ENCODE assay signal across 8 mouse cellular contexts in genomic region chr4:109393902-109394301, GRCm38 (mm10). TPM values are rescaled to one million over a fixed set of nuclear protein-coding genes. Genes with fewer than 3 reads are reported as not detected.
DNase-seq lines count a peak whose midpoint lies in the region; ATAC-seq and TF ChIP-seq lines count a peak whose summit lies in the region.

No protein-coding gene starts in this region.

- peak overlapping the region; percentile 48 for H3K4me3 ChIP-seq in heart, embryonic 10.5 days
- peak overlapping the region; percentile 37 to 60 for H3K4me3 ChIP-seq in MEL (ENCODE audit: control insufficient read depth in 1 of 2, insufficient read depth in 1 of 2, low read depth in 2 of 2, low read length in 2 of 2)
- no peak overlapping the region for H3K4me3 ChIP-seq in neural tube, embryonic 12.5 days

- TF ChIP-seq CTCF in MEL (IDR thresholded peaks at IDR 0.05 in 2 of 3, conservative IDR thresholded peaks at IDR 0.05 in 1 of 3; ENCODE audit: control insufficient read depth in 1 of 3, insufficient read depth in 1 of 3, low read depth in 2 of 3, low read length in 3 of 3, poor library complexity in 1 of 3, severe bottlenecking in 1 of 3): no peak

- TF ChIP-seq POLR2A in MEL (IDR thresholded peaks at IDR 0.05; ENCODE audit: control insufficient read depth in 1 of 2, insufficient read depth in 1 of 2, low read depth in 1 of 2, low read length in 2 of 2, poor library complexity in 1 of 2): no peak

- H3K36me3 ChIP-seq in heart, embryonic 10.5 days: peaks cover 3% of the 10 kb centered on the region; the same call in 1 of the 2 replicates
- H3K36me3 ChIP-seq in MEL (ENCODE audit: control insufficient read depth in 1 of 2, insufficient read depth in 2 of 2, low read length in 2 of 2): peaks cover 0 to 10% of the 10 kb centered on the region in 2 experiments; a peak in 2 of 4 replicates
- no peaks in the 10 kb centered on the region for H3K36me3 ChIP-seq in neural tube, embryonic 12.5 days

- peak overlapping the region; percentile 43 for H3K9ac ChIP-seq in MEL (ENCODE audit: control insufficient read depth, low read depth, low read length, poor library complexity, severe bottlenecking)
- H3K9ac ChIP-seq in neural tube, embryonic 12.5 days: no peak overlapping the region

- no peaks in the 10 kb centered on the region for H3K79me2 ChIP-seq in MEL (ENCODE audit: control insufficient read depth, insufficient read depth, low read length, poor library complexity)

- TF ChIP-seq RAD21 in MEL (IDR thresholded peaks at IDR 0.05; ENCODE audit: low read depth, low read length): no peak

- peaks cover 13% of the 10 kb centered on the region for H3K4me1 ChIP-seq in heart, embryonic 10.5 days
- peaks cover 10 to 21% of the 10 kb centered on the region in 2 experiments; a peak in 3 of 4 replicates for H3K4me1 ChIP-seq in MEL (ENCODE audit: control insufficient read depth in 1 of 2, insufficient read depth in 2 of 2, low read length in 2 of 2)
- peaks cover 8% of the 10 kb centered on the region; the same call in 1 of the 2 replicates for H3K4me1 ChIP-seq in neural tube, embryonic 12.5 days

- peak overlapping the region; percentile 26 for H3K4me2 ChIP-seq in neural tube, embryonic 12.5 days (replicated peaks)

- no peak for TF ChIP-seq EP300 in MEL (IDR thresholded peaks at IDR 0.05; ENCODE audit: low read depth in 1 of 2, low read length in 2 of 2)

- H3K9me3 ChIP-seq in heart, embryonic 10.5 days: no peaks in the 10 kb centered on the region
- no peaks in the 10 kb centered on the region for H3K9me3 ChIP-seq in MEL (replicated peaks; ENCODE audit: insufficient read depth, low read length)
- H3K9me3 ChIP-seq in neural tube, embryonic 12.5 days: no peaks in the 10 kb centered on the region

- peak; percentile 35 for ATAC-seq in granulocyte monocyte progenitor cell, adult 5-6 weeks (replicated peaks; ENCODE audit: poor library complexity, severe bottlenecking)
- ATAC-seq in neural tube, embryonic 12.5 days (ENCODE audit: low FRiP score, low read depth): no peak
- ATAC-seq in inflammation-experienced regulatory T-cells, adult 6 months: no peak

- WGBS in heart, embryonic 10.5 days: 11% methylated on average over 13 of the region's 13 CpGs
- WGBS in neural tube, embryonic 12.5 days: 13% methylated on average over 13 of the region's 13 CpGs

- intact Hi-C loops in heart, postnatal 10 days (cut with DNase I): no loop called here

- 0 out of 2 replicates have a peak, but pooled peaks cover 7% of the 10 kb centered on the region for H3K27me3 ChIP-seq in heart, embryonic 10.5 days (ENCODE audit: insufficient read depth, poor library complexity, severe bottlenecking)
- H3K27me3 ChIP-seq in MEL (ENCODE audit: control insufficient read depth in 1 of 2, insufficient read depth in 2 of 2, low read length in 2 of 2): no peaks in the 10 kb centered on the region
- 0 out of 2 replicates have a peak, but pooled peaks cover 6% of the 10 kb centered on the region for H3K27me3 ChIP-seq in neural tube, embryonic 12.5 days (replicated peaks)

- no peak overlapping the region for H3K27ac ChIP-seq in heart, embryonic 10.5 days
- H3K27ac ChIP-seq in MEL (ENCODE audit: control insufficient read depth, low read depth, low read length): peak overlapping the region; percentile 55
- no peak overlapping the region for H3K27ac ChIP-seq in neural tube, embryonic 12.5 days

- no peak for DNase-seq in heart, embryonic 10.5 days (ENCODE audit: low spot score)
- no peak for DNase-seq in heart, postnatal 10 days
- DNase-seq in MEL (ENCODE audit: low read depth, low spot score): peak; percentile 44
- peak; percentile 74 for DNase-seq in liver
- DNase-seq in frontal cortex, postnatal 10 days (ENCODE audit: low spot score in 2 of 2): no peak

TF ChIP-seq in MEL, 35 proteins besides CTCF, POLR2A, EP300 and RAD21:
- TF ChIP-seq POLR2AphosphoS5 (IDR thresholded peaks at IDR 0.05; ENCODE audit: borderline replicate concordance, low read depth, low read length) (no peak), SMC3 (IDR thresholded peaks at IDR 0.05; ENCODE audit: low read depth, low read length) (no peak), TCF12 (IDR thresholded peaks at IDR 0.05; ENCODE audit: low read depth, low read length) (0 out of 2 replicates have a peak, but pooled peaks have one; percentile 13), NELFE (IDR thresholded peaks at IDR 0.05; ENCODE audit: low read depth, low read length) (0 out of 2 replicates have a peak, but pooled peaks have one; percentile 4), MAX (IDR thresholded peaks at IDR 0.05; ENCODE audit: low read length) (peak; percentile 31; the same call in 1 of the 2 replicates), POLR2AphosphoS2 (IDR thresholded peaks at IDR 0.05; ENCODE audit: low read length) (no peak)
TF ChIP-seq in MEL: peak in this region for 3.

RNA-seq across cellular contexts. Expression of gene Ttc39a, which starts 12.5 kb away (rescaled TPM):
- 9.4 and 10.7 TPM in 2 replicates for polyA plus RNA-seq in heart, embryonic 10.5 days (2016; fragmentation: Nextera tagmentation; extraction: Ambion mirVana)
- total RNA-seq in heart, postnatal 10 days (2021): 1 to 10 TPM; 2.8 to 4.1 TPM
- 1.8 and 2.8 TPM in 2 replicates for total RNA-seq in MEL (2012; rRNA removed)
- polyA plus RNA-seq in MEL (2012; ENCODE audit: insufficient read depth in 1 of 2, insufficient read length in 2 of 2, low read depth in 1 of 2, low replicate concordance in 2 of 2, missing spikeins in 1 of 2): 1 to 10 TPM in 1 of 2 experiments, not detected in 1; 4.2 TPM
- not detected in 2 replicates for total RNA-seq in granulocyte monocyte progenitor cell, adult 5-6 weeks (2014; fragmentation: Nextera tagmentation)
- total RNA-seq in granulocyte monocyte progenitor cell, adult 5-6 weeks (2017): 0.72 and 2.4 TPM in 2 replicates
- polyA plus RNA-seq in neural tube, embryonic 12.5 days (2016; fragmentation: Nextera tagmentation; extraction: Ambion mirVana): 1.2 and 1.3 TPM in 2 replicates
- under 1 TPM in 2 of 3 experiments, not detected in 1; 0.17 to 0.41 TPM for polyA plus RNA-seq in inflammation-experienced regulatory T-cells, adult 6 months (2017; shearing (Covaris generic))

Comparison
In these comparisons a context has a peak if more than half of its experiments do, and no peak if none do; other contexts are left out.
1. DNase-seq: peak in MEL (single experiment) and liver (single experiment); none in heart, embryonic 10.5 days (single experiment), heart, postnatal 10 days (0 of 2) and frontal cortex, postnatal 10 days (0 of 2).